Mouse (Mus musculus) common myeloid progenitor, adult 5-6 weeks (primary cell): ENCODE results near the gene Adcy1. TPM values are rescaled to one million over a fixed set of nuclear protein-coding genes. Genes with fewer than 3 reads are reported as not detected.
"Not testable (repeated sequence)": the region's sequence is repeated elsewhere in the genome, so short reads cannot be mapped to it uniquely, and the experiment has no call there.

Experiments
- ATAC-seq: replicated peaks from 2 replicates; pipeline ENCODE4 v1.8.0; 2016; ENCODE audit warnings: low read depth, mild to moderate bottlenecking, moderate TSS enrichment, inconsistent platforms; ENCODE audit not compliant: poor library complexity, severe bottlenecking
- total RNA-seq: library from RNA; stranded (forward); fragments of 200-1000, 187-1606 nt; gene quantifications from 2 replicates; pipeline ENCODE4 v1.2.3, GENCODE M21; 2017

Adcy1 gene
- total RNA-seq, 1 experiment from 2014 or later: not detected

GRCm38 (mm10) chr11:7211211-7211610 lies 147.9 kb downstream of the Adcy1 start:
- ATAC-seq: no peak

DNA sequence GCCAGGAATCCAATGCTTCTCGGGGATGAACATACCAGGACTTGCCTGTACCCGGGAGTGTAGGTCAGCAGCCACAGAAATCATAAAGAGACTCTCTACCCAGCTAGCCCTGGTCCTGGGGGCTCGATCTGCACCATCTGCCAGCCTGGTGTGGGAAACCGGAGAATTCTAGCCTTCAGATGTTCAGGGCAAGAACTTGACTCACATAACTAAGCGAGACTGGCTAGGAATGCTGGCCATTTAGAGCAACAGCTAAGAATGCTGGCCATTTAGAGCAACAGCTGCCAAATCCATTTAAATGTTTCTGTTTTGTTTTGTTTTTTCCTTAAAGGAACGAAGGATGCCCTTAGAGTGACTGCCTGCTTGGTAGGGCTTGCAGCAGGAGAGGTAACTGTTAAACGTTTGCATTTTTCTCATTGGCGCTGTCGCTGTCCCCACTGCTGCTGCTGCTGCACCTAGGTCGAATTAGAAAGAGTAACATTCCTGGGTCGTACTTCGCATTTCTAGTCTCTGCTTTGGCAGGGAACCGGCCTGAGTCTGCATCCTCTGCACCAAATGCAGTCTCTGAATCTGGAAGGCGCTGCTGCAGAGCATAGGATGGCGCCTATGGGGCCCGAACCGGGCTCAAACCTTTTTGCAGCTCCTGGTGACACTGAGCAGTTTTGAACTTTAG lies 149.0 kb downstream of the Adcy1 start:
- no peak for ATAC-seq

- ATAC-seq: no peak
Observed at GRCm38 (mm10) chr11:7213161-7213500, 149.8 kb downstream of the Adcy1 start.

DNA sequence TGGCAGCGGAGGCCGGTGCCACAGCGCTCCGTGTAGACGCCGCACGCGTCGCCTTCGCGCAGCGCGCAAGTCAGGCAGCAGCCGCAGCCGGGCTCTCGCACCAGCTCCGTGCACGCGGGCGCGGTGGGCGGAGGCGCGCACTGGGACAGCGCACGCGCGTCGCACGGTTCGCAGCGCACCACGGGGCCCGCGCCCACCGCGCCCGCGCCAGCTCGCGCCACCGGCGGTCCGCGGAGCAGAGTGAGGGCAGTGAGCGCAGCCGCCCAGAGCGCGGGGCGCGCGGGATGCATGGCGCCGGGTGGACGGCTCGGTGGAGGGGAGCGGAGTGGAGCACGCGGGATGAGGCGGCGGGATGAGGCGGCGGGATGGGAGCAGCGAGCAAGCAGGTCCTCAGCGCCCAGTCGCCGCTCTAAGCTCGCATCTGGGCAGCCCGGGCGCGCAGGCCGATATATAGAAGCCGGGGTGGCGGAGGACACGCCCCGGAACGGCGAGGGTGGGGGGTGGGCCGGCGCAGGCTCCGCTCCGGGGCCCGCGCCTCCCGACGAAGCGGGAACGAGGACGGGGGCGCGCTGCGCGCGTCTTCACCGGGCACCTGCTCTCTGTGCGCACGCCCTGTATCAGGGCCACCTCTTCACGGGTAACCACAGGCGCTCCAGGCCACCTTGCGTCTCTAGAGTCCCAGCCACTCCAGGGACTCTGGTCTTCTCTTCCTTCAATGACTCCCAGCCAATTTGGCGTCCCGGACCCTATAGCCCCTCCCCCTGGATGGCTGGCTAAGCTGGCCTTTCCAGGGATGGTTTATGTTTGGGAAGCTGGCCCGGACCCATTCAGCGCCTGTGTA lies 150.4 kb downstream of the Adcy1 start, which contains the start of gene Igfbp3:
Gene Igfbp3 (minus strand): TSS at position 423 of the 841 bp plus-strand sequence.
- 0 out of 2 replicates have a peak, but pooled peaks have one; percentile 5 for ATAC-seq

- ATAC-seq: no peak
Observed at GRCm38 (mm10) chr11:7214342-7214660, 151.0 kb downstream of the Adcy1 start.

- ATAC-seq: no peak
Observed at GRCm38 (mm10) chr11:7214761-7215160, 151.5 kb downstream of the Adcy1 start.

DNA sequence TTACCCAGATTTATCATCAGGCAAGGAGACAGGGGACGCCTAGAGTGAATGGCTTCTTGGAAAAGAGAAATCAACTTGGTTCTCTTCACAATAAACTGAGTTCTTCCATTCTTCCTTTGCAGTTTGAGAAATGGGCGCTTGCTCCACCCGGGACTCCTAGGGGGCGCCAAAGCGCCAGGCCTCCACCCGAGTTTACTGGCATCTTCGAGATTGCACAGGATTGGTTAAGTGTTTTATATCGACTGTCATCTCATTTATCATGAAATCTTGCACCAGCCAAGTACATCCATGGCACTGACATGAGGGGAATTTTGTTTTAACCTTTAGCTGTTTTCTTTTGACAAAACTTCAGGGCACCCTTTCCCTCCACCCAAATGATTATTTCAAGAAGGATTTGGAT lies 152.4 kb downstream of the Adcy1 start:
- ATAC-seq: no peak

DNA sequence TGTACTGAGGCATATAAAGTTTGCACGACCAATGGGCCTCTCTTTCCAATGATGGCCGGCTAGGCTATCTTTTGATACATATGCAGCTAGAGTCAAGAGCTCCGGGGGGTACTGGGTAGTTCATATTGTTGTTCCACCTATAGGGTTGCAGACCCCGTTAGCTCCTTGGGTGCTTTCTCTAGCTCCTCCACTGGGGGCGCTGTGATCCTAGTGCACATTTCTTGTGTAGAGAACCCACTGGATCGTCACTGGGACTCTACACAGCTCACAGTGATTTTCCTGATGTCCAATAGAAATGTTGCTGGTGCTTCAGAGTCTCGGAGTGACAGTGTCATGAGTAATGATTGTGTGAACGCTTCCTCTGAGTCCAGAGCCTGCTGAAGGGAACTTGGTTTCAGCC lies 158.5 kb downstream of the Adcy1 start:
- not testable (repeated sequence) for ATAC-seq

DNA sequence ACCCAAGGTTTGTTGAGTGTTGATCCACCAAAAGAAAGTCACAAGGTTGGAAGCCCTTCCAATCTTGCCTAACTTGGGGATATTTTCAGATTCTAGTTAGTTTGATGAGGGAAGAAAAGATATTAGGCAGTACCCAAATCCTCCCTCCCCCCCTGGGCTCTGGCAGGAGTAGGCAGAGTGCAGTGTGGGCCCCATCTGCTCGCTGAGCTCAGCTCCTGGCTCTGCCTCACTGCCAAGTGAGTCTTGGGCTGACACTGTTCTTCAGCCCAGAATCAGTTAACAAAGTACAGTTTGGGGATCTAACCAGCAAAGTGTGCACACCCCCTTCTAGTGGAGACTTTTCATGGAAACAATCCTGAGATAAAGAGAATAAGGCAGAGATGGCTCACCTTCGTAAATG lies 162.9 kb downstream of the Adcy1 start:
- no peak for ATAC-seq

GRCm38 (mm10) chr11:7226810-7227550 lies 163.7 kb downstream of the Adcy1 start:
- ATAC-seq: no peak

GRCm38 (mm10) chr11:7228107-7228506 lies 164.8 kb downstream of the Adcy1 start:
- ATAC-seq: no peak

Other genes starting within 250 kb of the Adcy1 start
- gene Gm11983, start 225.8 kb upstream of the Adcy1 start, total RNA-seq: not detected in 2 replicates
- gene Gm11985, start 125.1 kb downstream of the Adcy1 start, total RNA-seq: not detected in 2 replicates
- gene Igfbp1, start 134.3 kb downstream of the Adcy1 start, total RNA-seq: not detected in 2 replicates
- 0.09 TPM in 1 of 2 replicates, not detected in the other for gene Igfbp3, start 150.4 kb downstream of the Adcy1 start, total RNA-seq